Mouse (Mus musculus): ENCODE measurements around the gene Plscr2.
"Not testable (repeated sequence)": the region's sequence is repeated elsewhere in the genome, so short reads cannot be mapped to it uniquely, and the experiment has no call there.

The Plscr2 gene

DNA sequence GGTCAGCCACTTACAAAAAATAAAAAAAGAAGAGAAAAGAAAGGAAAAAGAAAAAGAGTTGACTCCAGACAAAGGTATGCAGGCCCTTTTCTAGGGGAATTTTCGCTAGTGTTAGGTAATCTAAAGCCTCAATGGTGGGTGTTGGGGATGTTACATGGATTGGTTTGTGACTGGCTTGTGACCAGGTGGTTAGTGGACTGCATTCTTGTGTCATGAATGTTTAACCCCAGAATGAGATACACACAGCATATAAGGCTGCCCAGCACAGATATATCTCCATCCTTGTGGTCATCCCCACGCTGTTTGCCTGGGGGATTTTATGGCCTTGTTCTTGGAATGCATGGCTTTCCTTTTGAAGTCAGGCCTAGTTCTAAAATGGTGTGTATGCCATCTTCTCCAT is 2.1 kb upstream of the Plscr2 start:
- in situ Hi-C loops (cut with MboI, MseI) = no loop called here

DNA sequence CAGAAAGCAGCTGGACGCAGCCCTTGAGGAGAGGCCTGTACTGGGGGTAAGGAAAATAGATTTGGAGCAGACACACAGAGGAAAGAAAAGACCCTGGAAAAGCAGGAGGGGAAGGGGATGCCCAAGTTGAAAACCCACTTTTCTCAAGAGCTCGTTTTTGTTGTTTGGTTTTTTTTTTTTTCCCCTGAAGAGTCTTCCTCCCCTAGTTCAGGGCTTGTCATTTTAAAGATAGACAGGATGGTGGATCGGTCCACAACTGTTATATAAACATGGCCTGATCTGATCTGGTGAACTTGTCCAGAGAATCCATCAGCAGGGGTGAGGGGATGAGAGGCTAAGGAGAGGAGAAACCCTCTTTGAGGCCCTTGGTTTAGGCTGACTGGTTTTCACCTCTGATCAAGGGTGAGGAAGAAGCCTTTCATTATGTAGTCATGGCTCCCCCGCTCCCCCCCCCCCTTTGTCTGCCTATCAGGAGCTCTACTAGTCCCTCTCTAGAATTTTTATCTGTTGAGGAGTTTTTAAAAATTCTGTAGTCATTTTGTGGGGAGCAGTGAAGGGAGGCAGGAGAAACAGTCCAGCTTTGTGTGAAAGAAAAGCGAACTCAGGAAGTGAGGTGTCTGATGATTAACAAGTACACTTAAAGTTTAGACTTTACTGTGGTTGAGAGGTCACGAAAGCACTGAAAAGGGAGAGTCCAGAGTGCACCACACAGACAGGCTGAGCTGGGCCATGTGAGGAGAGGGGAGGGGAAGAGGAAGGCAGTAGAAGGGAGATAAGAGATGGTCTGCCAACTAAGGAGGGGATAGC is 1.2 kb upstream of the Plscr2 start:
- in situ Hi-C loops (cut with MboI, MseI) = no loop called here

DNA sequence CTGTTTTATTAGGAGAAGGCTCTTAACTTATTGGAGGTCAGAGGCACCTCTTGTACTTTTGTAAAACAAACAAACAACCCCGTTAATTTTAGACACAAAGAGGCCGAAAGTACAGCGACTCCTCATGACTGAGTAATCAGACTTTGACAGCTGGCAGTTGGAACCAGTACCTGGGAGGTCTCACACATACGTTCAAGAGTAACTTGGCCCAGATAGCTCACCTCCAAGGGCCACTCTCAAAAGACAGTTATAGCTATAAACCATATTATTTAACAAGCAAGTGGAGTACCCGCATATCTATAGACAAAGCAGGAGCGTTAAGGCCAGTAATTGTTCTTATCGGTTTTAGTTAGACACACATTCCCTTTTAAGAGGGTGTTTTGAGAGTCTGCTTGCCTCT is 958 bp downstream of the Plscr2 start:
- in situ Hi-C loops (cut with MboI, MseI) = no loop called here

DNA sequence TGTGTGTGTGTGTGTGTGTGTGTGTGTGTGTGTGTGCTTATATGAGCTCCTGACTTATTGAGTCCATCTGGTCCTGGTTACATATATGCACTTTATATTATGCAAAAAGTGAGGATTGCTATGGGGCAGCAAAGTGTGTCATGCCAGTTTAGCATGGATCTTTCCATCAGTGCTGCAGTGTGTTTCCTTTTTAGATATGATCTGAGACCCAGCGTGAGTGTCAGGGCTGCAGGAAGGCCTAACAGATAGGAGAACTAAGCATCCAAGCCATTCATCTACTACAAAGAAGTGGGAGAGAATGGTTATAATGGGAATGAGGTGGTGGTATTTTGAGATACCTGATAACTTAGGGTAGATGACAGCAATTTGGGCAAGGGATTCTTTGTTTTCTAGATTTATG is 4.6 kb downstream of the Plscr2 start:
- in situ Hi-C loops (cut with MboI, MseI) = no loop called here

GRCm38 (mm10) chr9:92282563-92283171 is 7.3 kb downstream of the Plscr2 start:
- in situ Hi-C loops (cut with MboI, MseI) = no loop called here

DNA sequence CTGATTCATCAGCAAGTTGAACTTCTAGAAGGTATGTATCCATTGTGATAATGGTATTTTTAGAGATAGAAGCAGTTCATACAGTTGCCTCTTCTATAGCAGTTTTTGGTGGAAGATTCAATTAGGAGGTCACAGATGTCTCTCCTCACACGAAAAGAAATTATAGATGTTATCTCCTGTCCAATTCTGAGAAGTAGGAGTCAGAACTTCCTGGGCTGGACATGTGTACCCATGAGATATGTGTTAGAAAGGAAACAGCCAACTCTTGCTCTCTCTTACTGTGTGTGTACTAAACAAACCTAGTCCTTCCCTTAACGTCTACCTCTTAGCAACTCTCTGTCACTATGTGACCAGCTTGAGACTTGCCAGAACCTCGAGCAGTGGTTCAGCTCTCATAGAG is 14.3 kb downstream of the Plscr2 start:
- in situ Hi-C loops (cut with MboI, MseI) = no loop called here

GRCm38 (mm10) chr9:92292169-92292568 is 16.8 kb downstream of the Plscr2 start:
- in situ Hi-C loops (cut with MboI, MseI) = no loop called here

GRCm38 (mm10) chr9:92292922-92293321 is 17.5 kb downstream of the Plscr2 start:
- in situ Hi-C loops (cut with MboI, MseI) = no loop called here

DNA sequence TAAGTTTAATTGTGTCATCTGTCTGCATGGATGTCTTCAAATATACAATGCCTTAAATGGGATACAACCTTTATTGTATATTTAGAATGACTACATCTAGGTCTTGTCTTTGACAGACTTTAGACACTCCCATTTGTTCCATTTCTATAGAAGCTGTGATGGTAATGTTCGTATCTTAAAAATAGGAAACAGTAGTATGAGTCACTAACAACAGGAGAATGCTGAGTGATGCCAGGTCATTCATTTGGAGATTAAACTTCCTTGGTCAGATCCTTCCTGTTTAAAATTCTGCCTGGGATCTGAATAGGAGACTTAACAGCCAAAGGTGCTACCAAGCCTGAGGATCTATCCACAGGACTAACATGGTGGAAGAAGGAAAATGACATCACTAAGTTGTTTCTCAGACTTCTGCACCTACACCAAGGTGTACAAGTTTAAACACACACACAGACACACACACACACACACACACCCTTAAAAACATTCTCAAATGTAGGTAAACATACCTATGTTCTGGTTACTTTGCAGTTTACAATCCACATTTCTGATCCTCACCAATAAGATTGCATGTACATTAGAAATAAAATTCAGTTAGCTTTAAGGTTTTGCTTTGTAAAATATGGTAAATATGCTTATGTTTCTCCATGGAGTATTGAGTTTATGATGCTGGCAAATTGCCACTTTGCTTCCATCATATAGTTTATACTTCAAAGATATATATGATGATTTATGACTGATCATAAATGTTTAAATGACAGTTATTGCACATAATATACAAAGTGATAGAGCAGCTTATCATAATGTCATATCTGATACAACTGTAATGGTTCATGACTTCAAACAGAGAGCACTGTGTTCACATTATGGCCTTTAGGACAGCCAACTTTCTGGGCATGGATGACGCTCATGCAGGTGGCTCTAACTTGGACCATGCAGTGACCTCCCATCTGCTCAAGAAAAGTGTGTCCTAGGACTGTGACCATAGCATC is 18.5 kb downstream of the Plscr2 start:
- in situ Hi-C loops (cut with MboI, MseI) = no loop called here

DNA sequence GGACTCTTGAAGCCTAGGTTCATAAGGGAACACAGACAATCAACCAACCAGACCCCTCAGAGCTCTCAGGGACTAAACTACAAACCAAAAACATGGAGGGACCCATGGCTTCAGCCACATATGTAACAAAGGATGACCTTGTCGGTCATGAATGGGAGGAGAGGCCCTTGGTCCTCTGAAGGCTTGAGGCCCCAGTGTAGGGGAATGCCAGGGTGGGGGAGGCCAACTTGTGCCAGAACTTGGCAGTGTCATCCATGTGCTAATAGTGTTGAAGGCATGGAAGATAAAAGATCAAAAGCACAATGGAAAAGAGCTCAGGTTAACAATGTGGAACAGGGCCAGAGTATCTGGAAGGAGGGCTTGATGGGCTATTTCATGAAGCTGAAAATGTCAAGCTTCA is 22.9 kb downstream of the Plscr2 start:
- in situ Hi-C loops (cut with MboI, MseI) = no loop called here

- in situ Hi-C loops (cut with MboI, MseI) = loop anchor here in 1 of 2 experiments (10.0 kb wide), 1 partner anchor 1926 kb away; no protein-coding TSS in a partner anchor
Measured at GRCm38 (mm10) chr9:92301213-92301612, 25.8 kb downstream of the Plscr2 start.

DNA sequence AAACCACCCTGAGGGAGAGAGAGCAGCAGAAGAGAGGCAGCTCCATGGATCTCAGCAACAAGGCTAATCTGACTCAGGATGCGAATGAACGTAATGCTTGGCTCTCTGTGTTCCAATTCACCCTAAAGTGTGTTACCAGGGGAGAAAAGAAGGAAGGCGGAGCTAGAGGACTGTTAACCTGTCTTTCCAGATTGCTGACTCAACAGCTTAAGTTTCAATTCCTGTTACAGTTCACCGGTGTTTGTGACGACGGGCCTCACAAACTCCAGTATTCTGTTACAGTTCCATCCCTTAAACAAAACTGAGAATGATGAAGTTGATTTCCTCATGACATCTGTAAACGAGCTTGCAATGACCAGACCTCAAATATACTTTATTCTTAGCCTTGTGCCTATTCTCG is 29.7 kb downstream of the Plscr2 start:
- in situ Hi-C loops (cut with MboI, MseI) = loop anchor here in 1 of 2 experiments (10.0 kb wide), 1 partner anchor 1930 kb away; no protein-coding TSS in a partner anchor

DNA sequence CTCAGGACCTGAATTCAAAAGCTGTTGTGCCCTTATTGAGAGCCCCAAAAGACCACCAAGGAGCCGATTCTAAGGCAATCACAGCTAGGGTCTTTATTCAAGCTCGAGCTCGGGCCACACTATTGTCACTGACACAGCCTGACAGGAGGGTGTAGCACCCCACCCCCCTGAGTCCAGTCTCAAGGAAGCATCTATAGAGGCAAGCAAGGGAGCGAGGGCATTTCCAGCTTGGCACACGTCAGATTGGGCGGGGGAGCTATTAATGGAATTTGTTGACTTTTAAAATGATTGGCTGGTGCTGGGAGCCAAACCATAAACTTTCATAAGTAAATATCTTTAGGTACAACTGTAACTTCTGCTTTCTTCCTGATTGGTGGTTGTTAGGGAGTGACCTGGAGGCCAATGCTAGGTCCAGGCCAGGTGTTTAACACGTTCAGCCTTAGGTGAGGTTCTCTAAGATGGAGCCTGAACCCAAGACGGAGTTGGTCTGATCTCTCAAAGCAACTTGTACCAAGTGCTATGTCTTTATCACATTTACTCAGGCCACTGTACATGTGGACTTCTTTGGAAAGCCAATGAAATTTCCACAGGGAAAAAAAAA is 30.3 kb downstream of the Plscr2 start:
- in situ Hi-C loops (cut with MboI, MseI) = loop anchor here in 1 of 2 experiments (10.0 kb wide), 1 partner anchor 1931 kb away; no protein-coding TSS in a partner anchor

DNA sequence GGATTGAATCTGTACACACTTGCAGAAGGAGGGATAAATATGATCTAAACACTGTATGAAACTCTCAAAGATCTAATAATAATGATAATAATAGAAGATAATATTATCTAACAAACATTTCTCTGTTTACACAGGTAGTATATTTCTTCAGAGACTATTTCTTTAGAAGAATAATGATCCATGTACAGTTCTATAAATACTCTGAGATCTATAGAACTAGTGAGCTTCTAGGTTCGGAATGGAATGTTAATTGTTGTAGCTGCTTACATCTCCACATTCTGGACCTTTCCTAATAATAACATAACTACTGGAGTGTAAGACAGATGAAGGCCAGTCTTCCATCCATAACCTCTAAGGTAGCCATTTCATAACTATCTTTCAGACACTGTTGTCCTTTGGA is 33.7 kb downstream of the Plscr2 start, which contains the start of gene 1700057G04Rik:
Gene 1700057G04Rik, plus strand, starts transcription at position 301 of the 400 bp plus-strand sequence.
- in situ Hi-C loops (cut with MboI, MseI) = loop anchor here in 1 of 2 experiments (10.0 kb wide), 1 partner anchor 1934 kb away; no protein-coding TSS in a partner anchor

- in situ Hi-C loops (cut with MboI, MseI) = no loop called here
Measured at GRCm38 (mm10) chr9:92316791-92317190, 41.4 kb downstream of the Plscr2 start.

- in situ Hi-C loops (cut with MboI, MseI) = not testable (repeated sequence)
Measured at GRCm38 (mm10) chr9:92325936-92326335, 50.5 kb downstream of the Plscr2 start.

GRCm38 (mm10) chr9:92326813-92327212 is 51.4 kb downstream of the Plscr2 start:
- in situ Hi-C loops (cut with MboI, MseI) = no loop called here

DNA sequence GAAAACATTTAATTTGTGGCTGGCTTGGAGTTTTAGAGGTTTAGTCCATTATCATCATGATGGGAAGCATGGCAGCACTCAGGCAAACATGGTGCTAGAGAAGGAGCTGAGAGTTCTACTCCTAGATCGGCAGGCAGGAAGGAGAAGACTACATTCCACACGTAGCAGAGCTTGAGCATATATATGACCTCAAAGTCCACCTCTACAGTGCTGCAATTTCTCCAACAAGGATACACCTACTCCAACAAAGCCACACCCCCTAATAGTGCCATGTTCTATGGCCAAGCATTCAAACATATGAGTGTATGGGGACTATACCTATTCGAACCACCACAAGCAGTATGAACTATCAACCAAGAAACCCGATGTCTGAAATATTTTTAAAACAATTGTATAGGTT is 56.0 kb downstream of the Plscr2 start:
- in situ Hi-C loops (cut with MboI, MseI) = no loop called here

GRCm38 (mm10) chr9:92334845-92335244 is 59.4 kb downstream of the Plscr2 start:
- in situ Hi-C loops (cut with MboI, MseI) = no loop called here

- in situ Hi-C loops (cut with MboI, MseI) = no loop called here
Measured at GRCm38 (mm10) chr9:92335277-92335818, 59.9 kb downstream of the Plscr2 start.

- in situ Hi-C loops (cut with MboI, MseI) = no loop called here
Measured at GRCm38 (mm10) chr9:92337063-92337462, 61.7 kb downstream of the Plscr2 start.
